Mouse (Mus musculus) retina, postnatal 7 days (tissue): ENCODE results near the gene Chid1.
A peak's percentile ranks its signal among the peaks of the same experiment; 100 is the strongest.

ENCODE experiments used
- DNase-seq: peaks from one replicate; pipeline ENCODE4 v3.0.0-alpha.2; 2012; ENCODE audit warnings: low read depth, low spot score

The Chid1 gene

GRCm38 (mm10) chr7:141477578-141478269 lies 61.9 kb downstream of the Chid1 start:
- DNase-seq, result no peak

GRCm38 (mm10) chr7:141476981-141477370 lies 62.7 kb downstream of the Chid1 start:
- DNase-seq, result no peak

GRCm38 (mm10) chr7:141476226-141476980 lies 63.3 kb downstream of the Chid1 start:
- no peak for DNase-seq

- DNase-seq, result no peak
Measured at GRCm38 (mm10) chr7:141475805-141476158, 63.9 kb downstream of the Chid1 start.

- DNase-seq, result peak; percentile 79
Measured at GRCm38 (mm10) chr7:141475011-141475804, 64.4 kb downstream of the Chid1 start, which contains the start of the genes Polr2l and Tspan4. Polr2l (minus strand) TSS chr7:141475132. Tspan4 (plus strand) TSS chr7:141475240.

GRCm38 (mm10) chr7:141474160-141474559 lies 65.5 kb downstream of the Chid1 start:
- DNase-seq, result no peak

- DNase-seq, result no peak
Measured at GRCm38 (mm10) chr7:141472763-141473162, 66.9 kb downstream of the Chid1 start.

GRCm38 (mm10) chr7:141472226-141472625 lies 67.4 kb downstream of the Chid1 start:
- no peak for DNase-seq

GRCm38 (mm10) chr7:141471236-141471635 lies 68.4 kb downstream of the Chid1 start:
- DNase-seq, result no peak

GRCm38 (mm10) chr7:141470637-141470944 lies 69.1 kb downstream of the Chid1 start:
- DNase-seq, result no peak

GRCm38 (mm10) chr7:141469901-141470636 lies 69.6 kb downstream of the Chid1 start:
- DNase-seq, result no peak

- no peak for DNase-seq
Measured at GRCm38 (mm10) chr7:141469352-141469751, 70.3 kb downstream of the Chid1 start.

- DNase-seq, result no peak
Measured at GRCm38 (mm10) chr7:141468522-141469211, 71.0 kb downstream of the Chid1 start.

GRCm38 (mm10) chr7:141468164-141468521 lies 71.5 kb downstream of the Chid1 start:
- DNase-seq, result no peak

GRCm38 (mm10) chr7:141467230-141468030 lies 72.2 kb downstream of the Chid1 start, which contains the start of gene Cd151:
Cd151 (plus strand) TSS chr7:141467392.
- DNase-seq, result no peak

- DNase-seq, result no peak
Measured at GRCm38 (mm10) chr7:141466607-141467148, 73.0 kb downstream of the Chid1 start.

GRCm38 (mm10) chr7:141466045-141466394 lies 73.6 kb downstream of the Chid1 start:
- no peak for DNase-seq

GRCm38 (mm10) chr7:141465388-141466044 lies 74.1 kb downstream of the Chid1 start:
- no peak for DNase-seq

GRCm38 (mm10) chr7:141464603-141465201 lies 75.0 kb downstream of the Chid1 start:
- no peak for DNase-seq
